Mouse (Mus musculus): ENCODE data around the gene Evi5. TPM values are rescaled to one million over a fixed set of nuclear protein-coding genes. Genes with fewer than 3 reads are reported as not detected.

Gene Evi5
- polyA plus RNA-seq, 1 experiment from 2014 or later: 74.0 TPM

DNA sequence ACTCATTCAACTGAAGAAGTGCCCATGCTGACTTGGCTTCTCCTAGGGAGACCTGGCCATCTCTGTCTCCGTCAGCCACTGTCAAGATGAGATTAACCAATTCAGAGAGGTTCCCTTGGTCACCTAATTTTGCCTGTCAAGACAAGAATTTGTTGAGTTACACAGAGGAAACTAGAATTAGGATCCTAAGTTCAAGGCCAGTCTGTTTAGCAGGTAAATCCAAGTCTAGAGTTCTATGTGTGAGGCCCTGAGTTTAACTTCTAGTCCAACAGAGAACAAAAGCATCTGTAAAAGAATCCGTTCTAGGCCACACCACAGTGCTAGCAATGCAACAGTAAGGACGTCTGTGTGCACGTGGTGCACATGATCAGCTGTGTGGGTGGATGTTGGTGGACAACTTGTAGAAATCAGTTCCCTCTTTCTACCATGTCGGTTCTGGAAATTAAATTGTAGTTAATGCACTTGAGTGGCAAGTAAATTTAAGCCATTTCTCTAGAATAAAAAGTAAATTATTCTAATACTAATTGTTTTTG, 35.2 kb upstream of the Evi5 start:
- DNase-seq (ENCODE audit: low spot score) (no peak), ATAC-seq (no peak)
- no peak overlapping the region for H3K27ac ChIP-seq (ENCODE audit: low read length)
- no peaks in the 10 kb centered on the region for H3K4me1 ChIP-seq (ENCODE audit: insufficient read depth, low read depth, low read length)
- H3K27me3 ChIP-seq (replicated peaks; ENCODE audit: insufficient read depth, low read length): no peaks in the 10 kb centered on the region
- no peak overlapping the region for H3K4me2 ChIP-seq (replicated peaks; ENCODE audit: low read depth, low read length)
- H3K9ac ChIP-seq (replicated peaks; ENCODE audit: low read depth): no peak overlapping the region
- no peak overlapping the region for H3K4me3 ChIP-seq (ENCODE audit: low read depth, low read length)
- TF ChIP-seq EP300 (IDR thresholded peaks at IDR 0.05) (no peak), CTCF (IDR thresholded peaks at IDR 0.05) (no peak)
- peaks cover 29% of the 10 kb centered on the region for H3K36me3 ChIP-seq (ENCODE audit: insufficient read depth, low read length)
- 57% methylated on average over 5 of the region's 5 CpGs for WGBS
- no peaks in the 10 kb centered on the region for H3K9me3 ChIP-seq (ENCODE audit: low read length)

DNA sequence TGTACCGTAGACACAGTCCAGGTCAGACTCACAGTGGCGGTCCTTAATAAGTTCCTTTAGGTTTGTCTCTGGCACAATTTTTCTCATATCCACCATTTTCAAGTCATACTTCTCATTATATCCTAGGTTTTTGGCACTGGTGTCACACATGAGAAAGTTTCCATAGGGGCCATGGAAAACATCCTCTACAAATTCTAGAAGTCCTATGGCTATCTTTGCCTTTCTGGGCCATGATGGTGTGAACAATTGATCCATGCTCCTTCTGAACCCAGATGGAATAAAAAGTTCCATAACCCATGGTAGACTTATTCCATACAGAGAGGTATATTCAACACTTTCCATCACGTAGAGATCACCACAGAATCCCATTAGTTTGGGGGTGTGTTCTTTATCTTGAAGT, 34.8 kb upstream of the Evi5 start:
- no peaks in the 10 kb centered on the region for H3K4me1 ChIP-seq (ENCODE audit: insufficient read depth, low read depth, low read length)
- TF ChIP-seq EP300 (IDR thresholded peaks at IDR 0.05) (no peak), CTCF (IDR thresholded peaks at IDR 0.05) (no peak)
- no peak overlapping the region for H3K4me3 ChIP-seq (ENCODE audit: low read depth, low read length)
- H3K27ac ChIP-seq (ENCODE audit: low read length): no peak overlapping the region
- no peak overlapping the region for H3K4me2 ChIP-seq (replicated peaks; ENCODE audit: low read depth, low read length)
- H3K27me3 ChIP-seq (replicated peaks; ENCODE audit: insufficient read depth, low read length): no peaks in the 10 kb centered on the region
- WGBS: 63% methylated on average over 3 of the region's 3 CpGs
- no peak overlapping the region for H3K9ac ChIP-seq (replicated peaks; ENCODE audit: low read depth)
- no peak for ATAC-seq
- no peaks in the 10 kb centered on the region for H3K9me3 ChIP-seq (ENCODE audit: low read length)
- H3K36me3 ChIP-seq (ENCODE audit: insufficient read depth, low read length): peaks cover 34% of the 10 kb centered on the region
- DNase-seq (ENCODE audit: low spot score): no peak

DNA sequence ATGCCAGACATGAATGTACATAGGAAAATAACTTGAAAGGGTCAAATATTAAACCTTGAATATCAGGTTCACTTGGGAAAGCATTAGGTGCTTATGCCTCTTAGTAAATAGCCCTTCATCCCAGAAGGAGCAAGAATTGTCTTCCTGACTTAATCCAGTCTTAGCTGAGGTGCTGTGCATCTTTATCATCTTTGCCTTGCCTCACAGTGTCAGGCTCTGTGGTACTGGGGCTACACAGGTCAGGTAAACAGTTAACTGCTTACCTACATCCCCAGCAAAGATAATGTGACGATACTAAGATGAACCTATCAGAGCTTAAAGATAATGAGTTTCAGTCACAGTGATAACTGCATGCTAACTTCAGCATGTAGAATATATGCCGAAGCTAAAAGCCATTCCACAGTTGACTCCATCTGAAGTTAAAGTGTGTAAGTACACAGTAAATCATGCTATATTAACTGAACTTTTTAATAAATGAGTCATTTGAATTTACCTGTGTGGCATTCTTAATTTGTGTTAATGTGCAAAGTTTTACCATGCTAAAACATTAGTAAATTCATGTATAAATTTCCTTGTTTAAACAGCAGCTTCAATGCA, 33.7 kb upstream of the Evi5 start:
- DNase-seq (ENCODE audit: low spot score) (no peak), ATAC-seq (no peak)
- WGBS: 83% methylated on average over 2 of the region's 2 CpGs
- no peak for TF ChIP-seq EP300 (IDR thresholded peaks at IDR 0.05)
- no peak for TF ChIP-seq CTCF (IDR thresholded peaks at IDR 0.05)
- Histone ChIP-seq H3K4me2 (replicated peaks; ENCODE audit: low read depth, low read length) (no peak overlapping the region), H3K9ac (replicated peaks; ENCODE audit: low read depth) (no peak overlapping the region), H3K27ac (ENCODE audit: low read length) (no peak overlapping the region), H3K27me3 (replicated peaks; ENCODE audit: insufficient read depth, low read length) (no peaks in the 10 kb centered on the region), H3K4me3 (ENCODE audit: low read depth, low read length) (no peak overlapping the region), H3K36me3 (ENCODE audit: insufficient read depth, low read length) (peaks cover 35% of the 10 kb centered on the region), H3K9me3 (ENCODE audit: low read length) (no peaks in the 10 kb centered on the region), H3K4me1 (ENCODE audit: insufficient read depth, low read depth, low read length) (no peaks in the 10 kb centered on the region)

DNA sequence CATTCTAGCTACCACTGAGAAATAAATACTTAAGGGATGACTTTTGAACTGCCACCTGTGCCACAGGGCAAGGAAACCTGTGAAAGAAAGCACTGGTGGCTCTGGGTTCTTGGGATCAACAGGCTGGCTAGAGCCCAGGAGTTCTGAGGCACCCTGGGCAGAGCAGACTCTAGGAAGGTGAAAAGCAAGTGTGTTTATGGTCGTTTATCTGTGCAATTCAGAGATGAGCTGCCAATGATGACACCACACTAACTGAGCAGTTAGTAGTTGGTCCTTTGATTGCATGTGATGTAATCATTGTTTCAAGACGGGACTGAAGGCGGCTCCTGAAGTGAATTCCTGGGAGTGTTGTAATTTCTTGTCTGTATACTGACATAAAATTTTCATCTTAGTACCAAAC, 29.4 kb upstream of the Evi5 start:
- no peak for ATAC-seq
- Histone ChIP-seq H3K9ac (replicated peaks; ENCODE audit: low read depth) (no peak overlapping the region), H3K27ac (ENCODE audit: low read length) (no peak overlapping the region), H3K9me3 (ENCODE audit: low read length) (no peaks in the 10 kb centered on the region), H3K36me3 (ENCODE audit: insufficient read depth, low read length) (peaks cover 35% of the 10 kb centered on the region), H3K27me3 (replicated peaks; ENCODE audit: insufficient read depth, low read length) (no peaks in the 10 kb centered on the region), H3K4me1 (ENCODE audit: insufficient read depth, low read depth, low read length) (no peaks in the 10 kb centered on the region; the same call in 1 of the 2 replicates), H3K4me2 (replicated peaks; ENCODE audit: low read depth, low read length) (no peak overlapping the region), H3K4me3 (ENCODE audit: low read depth, low read length) (no peak overlapping the region)
- DNase-seq (ENCODE audit: low spot score): no peak
- TF ChIP-seq CTCF (IDR thresholded peaks at IDR 0.05): no peak
- no peak for TF ChIP-seq EP300 (IDR thresholded peaks at IDR 0.05)
- 46% methylated on average over 3 of the region's 3 CpGs for WGBS

DNA sequence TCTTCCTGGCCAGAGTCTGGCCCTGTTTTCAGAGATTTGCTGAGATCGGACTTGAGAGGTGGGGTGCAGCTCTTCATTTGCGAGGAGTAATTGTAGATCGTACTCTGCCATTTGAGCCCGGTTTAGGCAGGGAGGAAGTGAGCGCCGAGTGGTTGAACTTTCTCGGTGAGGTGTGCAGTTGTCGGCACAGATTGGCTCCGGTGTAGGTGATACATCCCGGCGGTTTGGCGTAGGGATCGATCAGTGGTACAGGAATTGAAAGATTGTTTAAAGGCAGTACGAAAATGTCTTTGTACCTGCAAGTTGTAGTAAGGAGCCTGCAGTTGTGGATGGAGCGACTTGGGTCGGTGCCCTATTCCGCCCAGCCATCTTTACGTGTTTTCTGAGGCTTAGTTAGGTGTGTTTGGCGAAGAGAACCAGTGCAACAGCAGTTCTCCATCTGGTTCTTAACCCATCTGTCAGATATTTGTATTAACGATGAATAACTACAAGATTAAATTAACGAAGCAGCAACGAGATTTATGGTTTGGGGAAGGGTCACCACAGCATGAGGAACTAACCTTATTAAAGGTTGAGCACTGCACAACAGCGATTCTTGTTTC, 26.2 kb upstream of the Evi5 start:
- H3K4me3 ChIP-seq (ENCODE audit: low read depth, low read length): peak overlapping the region; percentile 97
- H3K4me1 ChIP-seq (ENCODE audit: insufficient read depth, low read depth, low read length): no peaks in the 10 kb centered on the region; the same call in 1 of the 2 replicates
- peak overlapping the region; percentile 66 for H3K4me2 ChIP-seq (replicated peaks; ENCODE audit: low read depth, low read length)
- H3K27me3 ChIP-seq (replicated peaks; ENCODE audit: insufficient read depth, low read length): no peaks in the 10 kb centered on the region
- peak overlapping the region; percentile 82 for H3K27ac ChIP-seq (ENCODE audit: low read length)
- TF ChIP-seq CTCF (IDR thresholded peaks at IDR 0.05) (no peak), EP300 (IDR thresholded peaks at IDR 0.05) (no peak)
- no peak for DNase-seq (ENCODE audit: low spot score)
- no peaks in the 10 kb centered on the region for H3K9me3 ChIP-seq (ENCODE audit: low read length)
- peak; percentile 2; the same call in 1 of the 2 replicates for ATAC-seq
- H3K36me3 ChIP-seq (ENCODE audit: insufficient read depth, low read length): peaks cover 13% of the 10 kb centered on the region; the same call in 1 of the 2 replicates
- WGBS: 1% methylated on average over 23 of the region's 23 CpGs
- H3K9ac ChIP-seq (replicated peaks; ENCODE audit: low read depth): peak overlapping the region; percentile 96

DNA sequence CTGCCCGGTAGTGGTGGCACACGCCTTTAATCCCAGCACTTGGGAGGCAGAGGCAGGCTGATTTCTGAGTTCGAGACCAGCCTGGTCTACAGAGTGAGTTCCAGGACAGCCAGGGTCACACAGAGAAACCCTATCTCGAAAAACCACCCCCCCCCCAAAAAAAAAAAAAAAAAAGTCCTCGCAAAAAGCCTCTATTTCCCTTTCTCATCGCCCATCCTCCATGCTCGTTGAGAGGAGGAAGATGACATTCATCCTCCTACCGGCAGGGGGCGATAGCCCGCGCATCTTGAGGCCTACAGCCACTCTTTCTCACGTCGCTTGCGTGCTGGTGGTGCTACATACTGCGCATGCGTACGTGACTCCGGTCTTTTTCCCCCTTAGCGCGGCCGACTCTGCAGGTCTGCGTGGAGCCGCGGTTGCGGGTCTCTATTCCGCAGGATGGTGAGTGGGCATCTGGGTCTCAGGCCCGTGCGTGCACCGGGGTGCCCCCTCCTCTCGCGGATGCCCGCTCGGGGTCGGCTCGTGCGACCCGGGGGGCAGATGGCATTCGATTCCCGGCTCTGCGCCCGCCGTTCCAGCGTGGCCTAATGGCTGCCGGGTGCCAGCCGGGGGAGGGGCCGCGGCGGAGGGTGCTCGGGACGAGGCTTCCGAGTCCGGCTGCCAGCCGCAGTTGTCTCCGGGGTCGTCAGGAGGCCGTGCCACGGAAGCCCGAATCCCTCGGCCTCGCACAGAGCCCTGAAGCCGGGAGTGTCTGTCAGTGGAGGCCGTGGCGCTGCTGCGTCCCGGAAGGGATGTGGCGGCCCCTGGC, 25.5 kb upstream of the Evi5 start, which contains the start of gene Rpl5:
Gene Rpl5, plus strand, starts transcription at position 297 of the 808 bp plus-strand sequence.
- no peaks in the 10 kb centered on the region for H3K9me3 ChIP-seq (ENCODE audit: low read length)
- H3K9ac ChIP-seq (replicated peaks; ENCODE audit: low read depth): peak within 1 kb of the TSS; percentile 96
- DNase-seq (ENCODE audit: low spot score) (peak; percentile 98), ATAC-seq (peak; percentile 98)
- H3K36me3 ChIP-seq (ENCODE audit: insufficient read depth, low read length): peaks cover 8% of the 10 kb centered on the region; the same call in 1 of the 2 replicates
- peak; percentile 97 for TF ChIP-seq CTCF (IDR thresholded peaks at IDR 0.05)
- TF ChIP-seq EP300 (IDR thresholded peaks at IDR 0.05): no peak
- peak within 1 kb of the TSS; percentile 97 for H3K4me3 ChIP-seq (ENCODE audit: low read depth, low read length)
- H3K4me1 ChIP-seq (ENCODE audit: insufficient read depth, low read depth, low read length): no peaks in the 10 kb centered on the region; the same call in 1 of the 2 replicates
- H3K4me2 ChIP-seq (replicated peaks; ENCODE audit: low read depth, low read length): peak within 1 kb of the TSS; percentile 66
- no peaks in the 10 kb centered on the region for H3K27me3 ChIP-seq (replicated peaks; ENCODE audit: insufficient read depth, low read length)
- peak within 1 kb of the TSS; percentile 82 for H3K27ac ChIP-seq (ENCODE audit: low read length)
- WGBS: 3% methylated on average over 66 of the region's 66 CpGs

Measured in lung, postnatal 0 days (tissue).